Mouse (Mus musculus) liver, adult 2 months (tissue): ENCODE results near the gene Tbc1d22a.

Experiments used
- CTCF ChIP-seq: fragments of 200-500 bp; IDR thresholded peaks from 2 replicates; pipeline ENCODE4 v1.5.1; 2011; ENCODE audit warnings: low read depth, low read length, control low read depth
- POLR2A ChIP-seq: fragments of 200-500 bp; IDR thresholded peaks from 2 replicates; pipeline ENCODE4 v1.6.1; 2011; ENCODE audit warnings: low read length, control low read depth; ENCODE audit not compliant: insufficient read depth; ENCODE audit errors: extremely low read depth

GRCm38 (mm10) chr15:86203942-86204561 lies 10.2 kb upstream of the Tbc1d22a start:
- no peak for TF ChIP-seq POLR2A
- no peak for TF ChIP-seq CTCF
